Mouse (Mus musculus) right cerebral cortex, adult 18-20 months (tissue): ENCODE measurements at regions not wholly inside any gene's neighbourhood (a gene's known extent, or its start where the extent isn't known, plus 50 kb on each side); places are given as distances from the start of the nearest gene placed in this dataset.
"Not testable (repeated sequence)": the region's sequence is repeated elsewhere in the genome, so short reads cannot be mapped to it uniquely, and the experiment has no call there.

Experiments
- DNase-seq: peaks from one replicate; pipeline ENCODE4 v3.0.0; 2022; ENCODE audit warnings: mixed read lengths

- no peak for DNase-seq
Measured at GRCm38 (mm10) chr8:60728339-60728738, 95.7 kb downstream of the Mfap3l start.

GRCm38 (mm10) chr8:60732545-60732944 is 99.9 kb downstream of the Mfap3l start:
- DNase-seq: no peak

- no peak for DNase-seq
Measured at GRCm38 (mm10) chr8:60735961-60736360, 103.3 kb downstream of the Mfap3l start.

GRCm38 (mm10) chr8:60736401-60736800 is 103.8 kb downstream of the Mfap3l start:
- DNase-seq: no peak

- no peak for DNase-seq
Measured at GRCm38 (mm10) chr8:60736913-60737312, 104.3 kb downstream of the Mfap3l start.

GRCm38 (mm10) chr8:60737616-60738015 is 105.0 kb downstream of the Mfap3l start:
- no peak for DNase-seq

GRCm38 (mm10) chr8:60745877-60746276 is 113.2 kb downstream of the Mfap3l start:
- no peak for DNase-seq

GRCm38 (mm10) chr8:60746486-60746885 is 113.9 kb downstream of the Mfap3l start:
- no peak for DNase-seq

- DNase-seq: no peak
Measured at GRCm38 (mm10) chr8:60755704-60756415, 123.2 kb downstream of the Mfap3l start.

- no peak for DNase-seq
Measured at GRCm38 (mm10) chr8:60763959-60764358, 126.3 kb upstream of the Hpf1 start.

- DNase-seq: peak; percentile 83
Measured at GRCm38 (mm10) chr8:60773350-60773749, 116.9 kb upstream of the Hpf1 start.

GRCm38 (mm10) chr8:60776251-60776650 is 114.0 kb upstream of the Hpf1 start:
- DNase-seq: not testable (repeated sequence)

GRCm38 (mm10) chr8:60785049-60785448 is 105.2 kb upstream of the Hpf1 start:
- DNase-seq: no peak

- DNase-seq: no peak
Measured at GRCm38 (mm10) chr8:60790453-60790852, 99.8 kb upstream of the Hpf1 start.

- DNase-seq: no peak
Measured at GRCm38 (mm10) chr8:60792518-60792917, 97.7 kb upstream of the Hpf1 start.

GRCm38 (mm10) chr8:60804787-60805186 is 85.4 kb upstream of the Hpf1 start:
- DNase-seq: no peak

- DNase-seq: no peak
Measured at GRCm38 (mm10) chr8:60806772-60807171, 83.4 kb upstream of the Hpf1 start.

- no peak for DNase-seq
Measured at GRCm38 (mm10) chr8:60809806-60810205, 80.4 kb upstream of the Hpf1 start.

- DNase-seq: no peak
Measured at GRCm38 (mm10) chr8:60810955-60811354, 79.3 kb upstream of the Hpf1 start.

- no peak for DNase-seq
Measured at GRCm38 (mm10) chr8:60825676-60826442, 64.4 kb upstream of the Hpf1 start.

GRCm38 (mm10) chr8:60827241-60827640 is 63.0 kb upstream of the Hpf1 start:
- no peak for DNase-seq

- DNase-seq: no peak
Measured at GRCm38 (mm10) chr8:60829093-60829492, 61.1 kb upstream of the Hpf1 start.

- DNase-seq: no peak
Measured at GRCm38 (mm10) chr8:60830556-60830955, 59.7 kb upstream of the Hpf1 start.

GRCm38 (mm10) chr8:60838526-60838925 is 51.7 kb upstream of the Hpf1 start:
- DNase-seq: no peak
